Mouse (Mus musculus) mammary gland, adult 2 months (tissue): ENCODE measurements around the gene Filip1. TPM values are rescaled to one million over a fixed set of nuclear protein-coding genes. Genes with fewer than 3 reads are reported as not detected.

Experiments used
- polyA plus RNA-seq: library from polyadenylated mRNA; depleted of rRNA; stranded (reverse); fragments of >200 nt; gene quantifications from 2 replicates; pipeline ENCODE4 v1.2.3, GENCODE M21; 2012; ENCODE audit warnings: low replicate concordance; rRNA removed

Gene Filip1
- polyA plus RNA-seq: 1.4 and 5.4 TPM in 2 replicates

DNA sequence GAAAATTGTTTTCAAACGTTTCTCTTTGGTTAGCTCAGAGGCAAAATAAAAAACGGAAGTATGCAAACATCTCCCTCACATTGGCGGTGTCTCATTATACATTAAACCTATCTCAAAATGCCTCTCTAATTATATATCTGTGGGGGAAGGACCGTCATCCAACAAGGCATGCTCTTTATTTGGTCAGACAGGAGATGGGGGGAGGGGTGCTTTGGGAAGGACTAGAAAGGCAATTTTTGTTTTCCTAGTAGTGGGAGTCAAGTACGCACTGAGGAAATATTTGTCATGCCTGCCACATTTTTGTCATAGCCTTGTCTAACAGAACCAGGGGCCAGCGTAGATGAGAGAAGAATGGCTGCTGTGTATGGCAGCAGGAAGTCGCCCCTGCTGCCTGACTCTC, at the start of gene Filip1:
Gene Filip1, minus strand, starts transcription at position 101 of the 400 bp plus-strand sequence.

DNA sequence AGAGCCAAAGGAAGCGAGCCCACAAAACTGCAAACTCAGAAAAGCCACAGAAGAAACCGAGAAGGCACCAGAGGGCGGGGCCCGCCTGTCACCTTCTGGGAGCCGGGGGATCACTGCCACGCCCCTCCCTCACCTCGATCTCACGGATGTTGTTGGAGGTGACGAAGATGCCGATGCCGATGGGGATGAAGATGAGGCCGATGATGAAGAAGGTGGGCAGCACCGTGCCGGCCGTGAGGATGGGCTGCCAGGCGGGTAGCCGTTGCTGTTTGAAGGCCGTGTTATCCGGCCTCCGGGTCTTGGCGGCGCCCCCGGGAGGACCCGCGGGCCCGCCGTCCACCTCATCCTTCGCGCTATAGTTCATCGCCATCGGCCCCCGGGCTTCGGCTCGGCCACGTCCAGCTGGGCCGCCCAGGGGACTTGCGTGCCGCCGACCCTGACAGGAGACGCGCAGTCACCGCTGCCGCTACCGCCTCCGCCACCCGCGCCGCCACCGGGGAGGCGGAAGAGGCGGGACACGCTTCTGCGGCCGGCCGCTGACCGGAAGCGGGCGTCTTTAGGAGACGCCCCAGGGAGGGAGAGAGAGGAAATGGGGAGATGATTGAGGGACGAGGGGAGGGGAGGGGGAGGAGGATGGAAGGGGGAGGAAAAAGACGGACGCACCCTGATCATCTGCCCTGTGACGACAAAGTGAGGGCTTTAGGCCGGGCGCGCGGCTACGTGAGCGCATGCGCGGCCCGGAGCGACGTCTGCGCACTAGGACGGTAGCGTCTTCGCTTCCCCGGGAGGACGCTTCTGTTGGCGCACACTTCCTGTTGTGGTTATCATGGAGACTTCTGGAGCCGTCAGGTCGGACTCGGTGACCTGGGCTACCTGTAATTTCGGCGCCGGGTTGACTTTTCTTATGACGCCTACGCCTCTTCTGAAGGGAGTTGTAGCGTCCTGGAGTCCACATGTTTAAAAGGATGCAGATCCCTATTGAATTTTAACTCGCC, 219.5 kb downstream of the Filip1 start, which contains the start of gene Tmem30a:
Gene Tmem30a, minus strand, starts transcription at position 667 of the 995 bp plus-strand sequence.

Other genes with a start within 250 kb of the Filip1 start
- 26.3 and 56.1 TPM in 2 replicates for gene Tmem30a, start 219.3 kb downstream of the Filip1 start, polyA plus RNA-seq
- gene Senp6, start 54.1 kb upstream of the Filip1 start, polyA plus RNA-seq: 8.9 and 23.7 TPM in 2 replicates
- gene Myo6, start 152.2 kb upstream of the Filip1 start, polyA plus RNA-seq: 6.7 and 8.1 TPM in 2 replicates